Mouse (Mus musculus) heart, postnatal 0 days (tissue): Measurements from ENCODE around the gene Clip2. TPM values are rescaled to one million over a fixed set of nuclear protein-coding genes. Genes with fewer than 3 reads are reported as not detected.
"Not testable (repeated sequence)": the region's sequence is repeated elsewhere in the genome, so short reads cannot be mapped to it uniquely, and the experiment has no call there.

Experiments used
- ATAC-seq: fragments of 200-750 bp; cut with Nextera tagmentation; 2 replicates; pipeline ENCODE4 v1.8.0; 2017; ENCODE audit warnings: low read depth, moderate number of reproducible peaks, moderate library complexity; ENCODE audit not compliant: insufficient read depth
- DNase-seq: peaks from one replicate; pipeline ENCODE4 v3.0.0-alpha.2; 2016; ENCODE audit warnings: low spot score
- H3K27ac ChIP-seq: fragments of 300-500 bp; sonication (generic); 2 replicates; pipeline ENCODE4 v1.5.1; 2014; ENCODE audit warnings: low read depth, mild to moderate bottlenecking
- H3K27me3 ChIP-seq: fragments of 300-500 bp; sonication (generic); 2 replicates; pipeline ENCODE4 v1.6.1; 2014; ENCODE audit warnings: low read length, mixed read lengths; ENCODE audit not compliant: control insufficient read depth, insufficient read depth
- H3K36me3 ChIP-seq: fragments of 300-500 bp; sonication (generic); replicated peaks from 2 replicates; pipeline ENCODE4 v1.6.1; 2014; ENCODE audit warnings: low read length, mixed read lengths; ENCODE audit not compliant: control insufficient read depth, insufficient read depth
- H3K4me1 ChIP-seq: fragments of 300-500 bp; sonication (generic); 2 replicates; pipeline ENCODE4 v1.6.1; 2014; ENCODE audit warnings: antibody characterized with exemption; ENCODE audit not compliant: control insufficient read depth, insufficient read depth
- H3K4me2 ChIP-seq: fragments of 300-500 bp; sonication (generic); 2 replicates; pipeline ENCODE4 v1.6.1; 2014; ENCODE audit warnings: low read depth, mild to moderate bottlenecking, low read length, moderate library complexity
- H3K4me3 ChIP-seq: fragments of 300-500 bp; sonication (generic); 2 replicates; pipeline ENCODE4 v1.5.1; 2014; ENCODE audit warnings: low read depth, low read length
- H3K9ac ChIP-seq: fragments of 300-500 bp; sonication (generic); replicated peaks from 2 replicates; pipeline ENCODE4 v1.6.1; 2014; ENCODE audit warnings: low read depth, low read length, mixed read lengths
- H3K9me3 ChIP-seq: fragments of 300-500 bp; sonication (generic); replicated peaks from 2 replicates; pipeline ENCODE4 v1.6.1; 2016; ENCODE audit warnings: low read length; ENCODE audit not compliant: control insufficient read depth
- CTCF ChIP-seq: IDR thresholded peaks from 2 replicates; pipeline ENCODE4 v1.5.1; 2016; ENCODE audit warnings: antibody characterized with exemption, control low read depth, low read depth
- EP300 ChIP-seq: IDR thresholded peaks from 2 replicates; pipeline ENCODE4 v1.6.1; 2016; ENCODE audit warnings: antibody characterized with exemption, low read depth
- WGBS: fragments of 180-500 bp; shearing (Covaris S2); extraction: QIAGEN DNeasy Blood & Tissue Kit; methylation state at CpG from one replicate; pipeline ENCODE4 v1.1.7; 2014; 5-methylcytosine and 5-hydroxymethylcytosine counted together
- polyA plus RNA-seq: library from polyadenylated mRNA; unstranded; fragments of >200 nt; fragmentation: Nextera tagmentation; extraction: Ambion mirVana; gene quantifications from 2 replicates; pipeline ENCODE4 v1.2.1, GENCODE M21; 2015
- total RNA-seq: library from RNA; depleted of rRNA; stranded (reverse); fragments of >200 nt; gene quantifications from 2 replicates; pipeline ENCODE4 v1.2.3, GENCODE M21; 2014; ENCODE audit warnings: low replicate concordance

The Clip2 gene
- total and polyA plus RNA-seq, 2 experiments from 2014 or later, result 0.87 to 14.0 TPM

- no peaks in the 10 kb centered on the region for H3K9me3 ChIP-seq
- 98% methylated on average over 4 of the region's 4 CpGs for WGBS
- H3K27me3 ChIP-seq, result no peaks in the 10 kb centered on the region
- H3K4me3 ChIP-seq, result no peak overlapping the region
- H3K27ac ChIP-seq, result no peak overlapping the region
- peaks cover 6% of the 10 kb centered on the region; the same call in 1 of the 2 replicates for H3K36me3 ChIP-seq
- ATAC-seq (no peak), DNase-seq (no peak)
- TF ChIP-seq EP300, result no peak
- TF ChIP-seq CTCF, result no peak
- no peaks in the 10 kb centered on the region for H3K4me1 ChIP-seq
- no peak overlapping the region for H3K4me2 ChIP-seq
- no peak overlapping the region for H3K9ac ChIP-seq
These were observed 63.6 kb downstream of the Clip2 start for GRCm38 (mm10) chr5:134488596-134488995.

GRCm38 (mm10) chr5:134488042-134488441, 64.2 kb downstream of the Clip2 start:
- Histone ChIP-seq H3K9me3 (no peaks in the 10 kb centered on the region), H3K27me3 (no peaks in the 10 kb centered on the region), H3K9ac (no peak overlapping the region), H3K27ac (no peak overlapping the region), H3K4me3 (no peak overlapping the region), H3K36me3 (0 out of 2 replicates have a peak, but pooled peaks cover 1% of the 10 kb centered on the region), H3K4me1 (no peaks in the 10 kb centered on the region), H3K4me2 (no peak overlapping the region)
- ATAC-seq (no peak), DNase-seq (no peak)
- TF ChIP-seq CTCF (no peak), EP300 (no peak)
- WGBS, result 76% methylated on average over 10 of the region's 10 CpGs

GRCm38 (mm10) chr5:134485900-134486665, 66.2 kb downstream of the Clip2 start:
- TF ChIP-seq EP300, result no peak
- TF ChIP-seq CTCF, result peak; percentile 99
- 56% methylated on average over 13 of the region's 13 CpGs for WGBS
- no peak overlapping the region for H3K9ac ChIP-seq
- no peaks in the 10 kb centered on the region for H3K27me3 ChIP-seq
- no peaks in the 10 kb centered on the region for H3K9me3 ChIP-seq
- no peak overlapping the region for H3K4me3 ChIP-seq
- ATAC-seq (peak; percentile 70), DNase-seq (peak; percentile 82)
- no peak overlapping the region for H3K4me2 ChIP-seq
- no peak overlapping the region for H3K27ac ChIP-seq
- no peaks in the 10 kb centered on the region for H3K36me3 ChIP-seq
- no peaks in the 10 kb centered on the region for H3K4me1 ChIP-seq

- Histone ChIP-seq H3K4me2 (no peak overlapping the region), H3K9ac (no peak overlapping the region), H3K4me3 (no peak overlapping the region), H3K27ac (no peak overlapping the region), H3K36me3 (no peaks in the 10 kb centered on the region), H3K4me1 (no peaks in the 10 kb centered on the region), H3K27me3 (no peaks in the 10 kb centered on the region), H3K9me3 (no peaks in the 10 kb centered on the region)
- TF ChIP-seq EP300 (no peak), CTCF (no peak)
- ATAC-seq, result no peak
- DNase-seq, result no peak
- 79% methylated on average over 7 of the region's 7 CpGs for WGBS
These were observed 67.0 kb downstream of the Clip2 start for GRCm38 (mm10) chr5:134485183-134485730.

- DNase-seq (no peak), ATAC-seq (no peak)
- Histone ChIP-seq H3K9ac (no peak overlapping the region), H3K36me3 (no peaks in the 10 kb centered on the region), H3K27ac (no peak overlapping the region), H3K4me1 (no peaks in the 10 kb centered on the region), H3K27me3 (no peaks in the 10 kb centered on the region), H3K4me3 (no peak overlapping the region), H3K9me3 (no peaks in the 10 kb centered on the region), H3K4me2 (no peak overlapping the region)
- WGBS, result 89% methylated on average over 1 of the region's 1 CpGs
- TF ChIP-seq CTCF, result no peak
- no peak for TF ChIP-seq EP300
These were observed 68.9 kb downstream of the Clip2 start for GRCm38 (mm10) chr5:134483291-134483690.

GRCm38 (mm10) chr5:134482331-134482730, 69.9 kb downstream of the Clip2 start:
- Histone ChIP-seq H3K4me2 (no peak overlapping the region), H3K9ac (no peak overlapping the region), H3K9me3 (no peaks in the 10 kb centered on the region), H3K27me3 (no peaks in the 10 kb centered on the region), H3K4me3 (no peak overlapping the region), H3K27ac (no peak overlapping the region), H3K36me3 (no peaks in the 10 kb centered on the region), H3K4me1 (no peaks in the 10 kb centered on the region)
- TF ChIP-seq EP300 (no peak), CTCF (no peak)
- ATAC-seq, result no peak
- no peak for DNase-seq
- 55% methylated on average over 11 of the region's 11 CpGs for WGBS

GRCm38 (mm10) chr5:134478886-134479285, 73.3 kb downstream of the Clip2 start:
- not testable (repeated sequence) for H3K4me2 ChIP-seq, DNase-seq, H3K27ac ChIP-seq, H3K9ac ChIP-seq, H3K4me1 ChIP-seq, ATAC-seq, H3K4me3 ChIP-seq, H3K27me3 ChIP-seq, H3K9me3 ChIP-seq, H3K36me3 ChIP-seq

- not testable (repeated sequence) for H3K4me3 ChIP-seq, H3K4me2 ChIP-seq, ATAC-seq, DNase-seq, H3K9me3 ChIP-seq, H3K36me3 ChIP-seq, H3K27me3 ChIP-seq, H3K9ac ChIP-seq, H3K27ac ChIP-seq, H3K4me1 ChIP-seq
- 95% methylated on average over 7 of the region's 7 CpGs for WGBS
These were observed 76.5 kb downstream of the Clip2 start for GRCm38 (mm10) chr5:134475686-134476085.
